Mouse (Mus musculus): Measurements from ENCODE around the gene Spats2.
"Not testable (repeated sequence)": the region's sequence is repeated elsewhere in the genome, so short reads cannot be mapped to it uniquely, and the experiment has no call there.

Spats2 gene

DNA sequence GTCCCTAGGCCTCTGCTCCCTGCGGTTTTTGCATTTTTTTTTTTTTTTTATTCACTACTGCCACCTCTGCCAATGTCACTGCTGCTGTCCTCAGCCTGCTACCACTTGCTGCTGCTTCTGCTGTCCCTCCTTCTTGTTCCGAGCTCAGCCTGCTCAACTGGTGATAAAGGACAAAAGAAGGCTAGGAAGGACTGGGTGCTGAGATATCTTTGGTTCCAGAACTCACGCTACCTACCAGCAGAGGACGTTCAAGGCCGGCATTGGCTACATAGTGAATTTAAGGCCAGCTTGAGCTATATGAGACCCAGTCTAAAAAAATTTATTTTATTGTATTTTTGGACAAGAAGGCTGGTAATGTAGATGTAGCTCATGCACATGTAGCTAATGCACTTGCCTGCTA lies 12.7 kb downstream of the Spats2 start:
- no peak for DNase-seq (ENCODE audit: extremely low spot score)

- peak; percentile 54 for DNase-seq (ENCODE audit: extremely low spot score)
Observed at GRCm38 (mm10) chr15:99139669-99140068, 14.0 kb downstream of the Spats2 start.

DNA sequence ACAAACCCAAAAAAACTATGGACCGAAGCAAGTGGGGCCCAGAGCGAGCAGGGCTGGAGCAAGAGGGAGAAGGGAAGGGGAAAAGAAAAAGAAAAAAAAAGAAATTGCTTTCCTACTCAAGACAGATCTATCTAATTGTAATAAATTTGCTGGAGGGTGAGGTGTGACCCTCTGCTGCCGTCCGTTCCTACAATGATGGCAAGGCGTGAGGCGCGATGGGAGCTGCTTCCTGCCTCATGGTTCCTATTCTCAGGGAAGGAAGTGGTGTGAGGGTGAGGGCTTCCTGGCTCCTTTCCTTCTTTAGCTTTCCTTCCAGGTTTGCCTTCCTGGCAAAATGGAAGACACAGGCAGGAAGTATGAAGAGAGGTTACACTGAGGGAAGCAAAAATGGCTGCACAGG lies 24.8 kb downstream of the Spats2 start:
- no peak for DNase-seq (ENCODE audit: extremely low spot score)

- DNase-seq (ENCODE audit: extremely low spot score) = no peak
Observed at GRCm38 (mm10) chr15:99151324-99151723, 25.6 kb downstream of the Spats2 start.

DNA sequence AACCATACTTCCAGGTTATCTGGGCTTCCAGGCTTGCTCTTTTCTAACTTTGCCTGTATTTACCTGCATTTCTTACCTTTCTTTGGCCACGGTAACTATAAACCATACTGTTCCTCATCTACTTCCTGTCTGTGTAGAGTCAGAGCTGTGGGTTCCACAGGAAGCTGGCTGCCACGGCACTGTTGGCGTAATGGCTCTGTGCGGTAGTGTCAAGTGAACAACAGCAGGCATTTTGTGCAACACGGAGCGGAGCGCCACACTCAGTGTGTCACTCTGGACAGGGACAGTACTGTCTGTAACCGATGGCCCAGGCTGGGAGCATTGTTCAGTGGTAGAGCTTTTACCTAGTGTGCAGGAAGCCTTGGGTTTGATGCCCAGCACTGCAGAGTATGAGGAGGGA lies 27.8 kb downstream of the Spats2 start:
- DNase-seq (ENCODE audit: extremely low spot score) = no peak

- DNase-seq (ENCODE audit: extremely low spot score) = not testable (repeated sequence)
Observed at GRCm38 (mm10) chr15:99154515-99154914, 28.8 kb downstream of the Spats2 start.

DNA sequence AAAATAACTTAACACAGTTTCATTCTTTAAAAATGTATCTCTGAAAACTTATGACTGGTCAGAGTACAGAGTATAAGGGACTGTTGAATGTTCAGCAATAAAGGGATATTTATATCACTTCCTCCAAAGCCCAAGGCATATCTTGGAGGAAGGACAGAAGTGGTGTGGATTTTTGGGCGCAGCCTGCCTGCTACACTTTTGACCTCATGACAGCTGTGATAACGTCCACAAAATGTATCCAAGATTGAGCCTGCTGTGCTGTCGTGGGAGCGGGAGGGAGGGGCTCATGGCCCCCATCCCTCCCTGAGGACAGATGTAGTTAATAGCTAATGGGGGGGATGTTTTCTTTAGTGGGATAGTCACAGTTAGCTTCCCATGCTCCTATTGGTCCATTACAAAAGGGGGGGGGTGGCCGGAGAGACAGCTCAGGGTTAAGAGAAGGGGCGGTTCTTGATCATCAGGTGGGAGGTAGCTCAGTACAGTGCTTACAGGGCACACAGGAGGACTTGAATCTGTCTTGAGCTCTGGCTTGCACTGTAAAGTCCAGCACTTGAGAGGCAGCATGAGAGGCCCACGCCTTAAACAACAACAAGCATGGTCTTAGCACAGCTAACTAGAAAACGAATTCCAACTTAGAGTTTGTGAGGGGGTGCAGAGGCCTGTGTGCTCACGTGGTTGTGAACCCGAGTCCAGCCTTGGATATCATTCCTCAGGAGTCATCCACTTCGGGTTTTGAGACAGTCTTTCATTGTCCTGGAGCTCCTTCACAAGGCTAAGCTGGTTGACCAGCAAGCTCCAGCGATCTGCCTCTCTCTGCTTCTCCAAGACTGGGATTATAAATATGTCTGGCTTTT lies 38.0 kb downstream of the Spats2 start:
- no peak for DNase-seq (ENCODE audit: extremely low spot score)

- DNase-seq (ENCODE audit: extremely low spot score) = no peak
Observed at GRCm38 (mm10) chr15:99172131-99172530, 46.4 kb downstream of the Spats2 start.

DNA sequence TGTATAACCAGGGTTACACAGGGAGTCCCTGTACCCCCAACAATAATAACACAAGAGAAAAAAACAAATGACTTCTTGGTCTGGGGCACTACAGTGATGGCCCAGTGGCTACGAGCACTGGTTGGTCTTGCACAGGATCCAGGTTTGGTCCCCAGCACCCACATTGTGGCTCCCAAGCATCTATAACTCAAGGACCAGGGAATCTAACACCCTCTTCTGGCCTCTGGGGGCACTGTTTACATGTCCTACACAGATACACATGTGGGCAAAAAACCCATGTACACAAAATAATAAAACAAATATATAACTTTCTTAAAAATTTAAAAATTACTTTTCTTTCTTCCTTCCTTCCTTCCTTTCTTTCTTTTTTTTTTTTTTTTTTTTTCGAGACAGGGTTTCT lies 53.9 kb downstream of the Spats2 start:
- DNase-seq (ENCODE audit: extremely low spot score) = no peak

- no peak for DNase-seq (ENCODE audit: extremely low spot score)
Observed at GRCm38 (mm10) chr15:99184217-99184914, 58.6 kb downstream of the Spats2 start.

DNA sequence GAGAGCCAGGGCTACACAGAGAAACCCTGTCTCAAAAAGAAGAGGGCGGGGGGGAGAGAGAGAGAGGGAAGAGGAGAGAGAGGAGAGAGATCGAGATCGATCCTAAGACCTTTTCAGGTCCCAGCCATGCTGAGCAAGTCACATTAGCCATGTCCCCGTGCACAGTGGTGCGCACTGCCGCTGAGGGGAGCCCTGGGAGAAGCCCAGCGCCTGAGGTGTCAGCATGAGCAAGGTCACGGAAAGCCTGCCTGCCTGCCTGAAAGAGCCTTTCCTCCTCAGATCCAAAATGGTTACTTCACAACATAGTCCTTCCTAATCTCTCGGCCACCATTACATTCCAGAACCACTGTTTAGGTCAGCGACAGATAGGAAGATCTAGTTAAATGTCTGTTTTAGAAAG lies 68.6 kb downstream of the Spats2 start:
- no peak for DNase-seq (ENCODE audit: extremely low spot score)

DNA sequence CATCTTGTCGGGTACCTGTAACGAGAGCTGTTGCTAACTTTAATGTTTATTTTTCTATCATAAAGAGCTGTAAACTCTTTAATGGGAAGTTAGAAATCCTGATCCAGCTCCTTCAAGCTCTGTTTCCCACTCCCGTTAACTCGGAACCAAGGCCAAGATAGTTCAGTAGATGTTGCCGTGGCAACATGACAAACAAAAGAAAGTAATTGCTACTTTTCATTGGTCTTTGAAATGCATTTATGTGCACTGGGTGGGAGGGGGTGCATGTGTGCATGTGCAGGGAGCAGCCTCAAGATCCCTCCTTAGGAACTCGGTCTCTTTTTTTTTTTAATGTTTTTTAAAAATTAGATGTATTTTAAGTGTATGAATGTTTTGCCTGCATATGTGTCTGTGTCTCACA lies 69.3 kb downstream of the Spats2 start:
- no peak for DNase-seq (ENCODE audit: extremely low spot score)

GRCm38 (mm10) chr15:99198761-99199160 lies 73.0 kb downstream of the Spats2 start:
- no peak for DNase-seq (ENCODE audit: extremely low spot score)

- no peak for DNase-seq (ENCODE audit: extremely low spot score)
Observed at GRCm38 (mm10) chr15:99205959-99206358, 80.2 kb downstream of the Spats2 start.

DNA sequence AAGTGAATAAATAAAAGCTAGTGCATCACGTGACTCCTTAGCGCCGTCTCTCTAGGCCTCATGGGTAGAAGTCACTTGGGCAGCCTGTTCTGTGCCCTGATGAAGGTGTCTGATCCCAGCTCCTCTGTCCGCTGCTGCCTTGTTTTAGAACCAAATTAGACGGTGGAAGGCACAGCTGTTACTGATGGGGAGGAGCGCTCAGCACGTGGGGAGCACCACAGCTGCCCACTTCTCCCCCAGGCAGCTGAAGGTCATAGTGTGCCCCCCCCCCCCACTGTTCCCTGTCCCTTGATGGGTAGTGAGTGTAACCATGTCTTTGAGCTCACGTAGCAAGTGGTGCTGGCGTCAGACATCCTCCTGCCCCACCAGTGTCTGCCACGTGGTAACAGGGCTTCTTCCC lies 87.5 kb downstream of the Spats2 start:
- no peak for DNase-seq (ENCODE audit: extremely low spot score)

GRCm38 (mm10) chr15:99214941-99215340 lies 89.2 kb downstream of the Spats2 start:
- DNase-seq (ENCODE audit: extremely low spot score) = no peak

DNA sequence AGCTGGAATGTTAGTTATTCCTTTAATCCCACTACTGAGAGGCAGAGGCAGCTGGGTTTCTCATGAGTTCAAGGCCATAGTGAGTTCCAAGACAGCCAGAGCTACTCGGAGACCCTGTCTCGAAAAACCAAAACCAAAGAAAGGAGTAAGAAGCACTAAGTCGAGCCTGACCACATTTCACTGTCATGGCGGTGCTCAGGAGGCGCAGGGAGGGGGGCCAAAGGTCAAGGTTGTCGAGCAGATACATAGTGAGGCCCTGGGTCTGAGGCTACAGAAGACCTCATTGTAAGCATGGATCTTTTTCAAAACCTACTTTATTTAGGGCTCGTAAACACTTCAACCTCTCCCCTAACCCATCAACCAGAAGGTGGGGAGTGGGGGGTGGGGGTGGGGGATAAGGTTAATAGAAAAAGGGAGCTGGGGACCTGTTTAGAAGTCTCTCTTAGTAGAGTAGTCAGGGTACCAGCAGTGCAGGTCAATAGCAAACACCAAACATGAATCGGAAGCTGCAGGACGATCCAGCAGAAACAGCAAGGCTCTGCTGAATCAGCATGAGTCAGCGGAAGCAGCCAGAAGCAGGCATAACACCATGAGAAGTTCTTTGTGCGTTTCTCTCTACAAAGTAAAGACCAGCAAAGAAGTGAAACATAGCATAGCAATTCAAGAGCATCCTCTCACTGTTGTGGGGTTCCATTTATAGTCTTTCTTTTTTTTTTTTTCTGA lies 90.2 kb downstream of the Spats2 start:
- DNase-seq (ENCODE audit: extremely low spot score) = no peak

DNA sequence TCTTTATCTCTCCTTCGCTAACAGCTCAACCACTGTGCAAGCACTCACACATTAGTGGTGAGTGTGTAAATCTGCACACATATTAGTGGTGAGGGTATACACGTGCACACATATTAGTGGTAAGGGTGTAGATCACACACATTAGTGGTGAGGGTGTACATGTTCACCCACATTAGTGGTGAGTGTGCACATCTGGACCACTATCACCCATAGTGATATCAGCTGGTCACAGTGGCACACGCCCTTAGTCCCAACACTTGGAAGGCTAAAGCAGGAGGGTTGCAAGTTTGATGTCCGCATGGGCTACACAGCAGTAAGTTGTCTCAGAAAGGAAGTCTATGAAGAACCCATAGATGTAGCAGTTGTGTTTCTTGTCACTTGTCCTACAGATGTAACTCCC lies 91.9 kb downstream of the Spats2 start:
- no peak for DNase-seq (ENCODE audit: extremely low spot score)

- DNase-seq (ENCODE audit: extremely low spot score) = peak; percentile 52
Observed at GRCm38 (mm10) chr15:99221315-99221952, 95.7 kb downstream of the Spats2 start.

DNA sequence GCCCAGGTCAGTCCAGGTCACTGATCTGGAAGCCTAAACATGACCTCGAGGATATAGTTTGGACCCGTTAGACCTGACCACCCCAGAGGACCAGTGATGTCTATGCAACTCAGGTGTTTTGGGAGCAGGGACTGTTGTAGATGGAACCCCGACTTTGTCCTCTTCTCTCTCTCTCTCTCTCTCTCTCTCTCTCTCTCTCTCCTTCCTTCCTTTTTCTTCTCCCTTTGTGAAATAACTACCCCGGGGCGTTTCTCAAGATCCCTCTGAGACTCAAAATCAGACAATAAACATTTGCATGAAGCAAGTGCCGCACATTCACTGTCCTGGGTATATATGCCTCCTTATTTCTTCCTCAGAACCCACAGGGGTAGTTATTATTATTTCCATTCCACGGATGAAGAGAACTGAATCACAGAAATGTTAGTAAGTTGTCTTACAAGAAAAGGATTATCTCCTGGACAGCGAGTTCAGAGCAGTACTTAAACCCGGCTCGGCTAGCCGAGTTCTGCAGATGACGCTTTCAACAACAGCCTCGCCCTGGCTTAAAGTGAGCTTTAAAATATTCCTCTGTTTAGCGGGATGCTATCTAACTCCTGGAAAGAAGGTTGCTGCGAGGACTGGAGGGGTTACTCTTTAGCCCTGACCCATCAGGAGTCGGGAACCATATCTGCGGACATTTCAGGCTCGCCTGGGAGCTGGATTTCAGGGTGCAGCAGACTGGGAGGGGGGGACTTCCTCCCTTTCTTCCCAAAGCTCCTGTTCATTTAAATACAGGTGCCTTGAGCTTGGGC lies 97.3 kb downstream of the Spats2 start:
- peak; percentile 24 for DNase-seq (ENCODE audit: extremely low spot score)

DNA sequence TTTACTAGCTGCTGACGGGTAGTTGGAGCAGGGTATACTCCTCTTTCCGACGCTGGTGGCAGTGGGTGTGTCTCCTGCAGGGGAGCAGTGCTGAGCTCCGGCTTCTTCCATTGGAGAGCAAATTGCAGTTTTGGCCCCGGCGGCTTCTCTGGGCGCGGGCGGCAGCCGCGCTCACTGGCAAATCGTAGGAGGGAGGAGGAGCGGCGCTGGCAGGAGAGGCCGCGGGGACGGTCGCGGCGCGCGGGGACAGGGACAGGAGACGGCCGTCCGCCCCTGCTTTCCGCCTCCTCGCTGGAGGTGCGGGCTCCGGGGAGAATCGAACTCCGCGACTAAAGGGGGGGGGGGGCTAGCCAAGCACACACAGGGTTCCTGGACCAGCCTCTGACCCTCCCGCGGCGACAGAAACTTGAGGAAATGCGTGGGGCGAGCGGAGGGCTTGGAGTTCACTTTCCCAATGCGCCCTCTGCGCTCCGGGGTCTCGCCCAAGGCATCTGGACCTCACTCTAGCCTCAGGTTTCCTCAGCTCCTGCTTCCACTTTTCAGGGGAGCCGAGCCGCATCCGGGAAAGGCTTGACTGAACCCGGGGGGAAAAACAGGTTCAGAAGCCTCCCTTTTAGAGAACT lies 98.0 kb downstream of the Spats2 start:
- DNase-seq (ENCODE audit: extremely low spot score) = peak; percentile 66

Data from embryo, embryonic 9.5 days (tissue).